Mouse (Mus musculus): ENCODE measurements around the gene Tbc1d8.

GRCm38 (mm10) chr1:39349427-39349826 lies 129.1 kb downstream of the Tbc1d8 start:
- no peak for TF ChIP-seq CTCF (IDR thresholded peaks at IDR 0.05; ENCODE audit: borderline replicate concordance, insufficient read depth, low read length)
- no peak for TF ChIP-seq POLR2A (IDR thresholded peaks at IDR 0.05; ENCODE audit: low read depth, low read length)

All from embryonic fibroblast, embryonic 13.5 days (primary cell).